Mouse (Mus musculus) layer of hippocampus, adult 9-10 months (tissue): ENCODE measurements at regions not wholly inside any gene's neighbourhood (a gene's known extent, or its start where the extent isn't known, plus 50 kb on each side); places are given as distances from the start of the nearest gene placed in this dataset.
"Not testable (repeated sequence)": the region's sequence is repeated elsewhere in the genome, so short reads cannot be mapped to it uniquely, and the experiment has no call there.

Experiments
- DNase-seq: peaks from one replicate; pipeline ENCODE4 v3.0.0; 2022; ENCODE audit warnings: low spot score

DNA sequence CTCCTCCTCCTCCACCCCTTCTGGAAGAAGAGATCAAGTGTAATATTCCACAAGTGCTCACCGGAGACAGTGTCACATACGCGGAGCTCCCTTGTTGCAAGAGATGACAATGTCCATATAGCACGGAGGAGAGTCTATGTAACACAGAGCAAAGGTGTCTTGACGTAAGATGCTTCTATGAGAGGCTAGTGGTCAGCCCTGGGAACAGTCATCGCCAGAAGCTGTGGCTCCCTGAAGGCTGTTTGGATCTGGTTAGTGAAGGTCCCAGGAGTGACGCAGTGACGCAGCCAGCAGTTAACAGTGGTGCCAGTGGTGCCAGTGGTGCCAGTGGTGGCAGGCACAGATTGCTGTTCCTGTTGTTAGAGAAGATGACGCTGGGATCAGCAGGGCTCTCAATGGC lies 66.9 kb downstream of the Twistnb start:
- DNase-seq: no peak

DNA sequence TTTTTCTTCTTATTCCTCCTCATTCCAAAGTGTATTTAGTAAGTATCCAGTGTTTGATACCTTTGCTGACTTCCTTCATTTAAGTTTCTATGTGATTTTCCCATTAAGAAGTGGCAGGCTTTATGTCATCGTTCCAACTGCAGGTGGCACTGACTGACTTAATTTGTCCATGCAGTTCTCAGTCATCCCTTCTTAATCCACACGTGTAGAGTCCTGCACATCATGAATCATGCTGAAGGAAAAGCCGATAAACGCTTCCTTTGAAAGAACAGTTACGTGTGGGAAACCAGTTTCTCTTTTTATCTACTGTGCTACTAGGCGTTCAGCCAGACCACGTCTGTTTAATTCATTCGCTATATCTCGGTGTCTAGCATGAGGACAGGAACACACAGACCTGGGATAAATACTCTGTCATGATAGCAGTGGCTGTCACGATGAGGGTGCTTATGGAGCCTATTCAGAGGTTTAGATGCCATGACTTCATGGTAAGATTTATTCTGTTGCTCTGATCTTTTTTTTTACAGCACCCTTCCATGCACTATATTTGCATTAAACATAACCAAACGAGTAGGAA lies 68.0 kb downstream of the Twistnb start:
- DNase-seq: peak; percentile 29

DNA sequence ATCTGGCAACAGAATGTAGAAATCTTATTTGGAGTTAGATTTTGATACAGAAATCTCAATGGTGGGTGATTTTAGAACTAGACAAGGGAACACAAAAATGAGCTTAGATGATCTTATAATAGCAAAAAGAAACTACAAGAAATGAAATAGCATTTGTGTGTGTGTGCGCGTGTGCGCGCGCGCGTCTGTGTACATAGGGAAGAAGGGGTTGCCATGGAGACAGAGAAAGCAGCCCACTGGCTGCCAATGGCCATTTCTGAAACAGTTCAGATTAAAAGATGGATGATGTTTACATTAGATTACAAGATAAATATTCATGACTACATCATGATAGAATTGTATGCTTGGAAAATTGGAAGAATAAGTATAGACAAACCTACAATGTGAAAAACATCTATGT lies 112.1 kb downstream of the Twistnb start:
- DNase-seq: no peak

DNA sequence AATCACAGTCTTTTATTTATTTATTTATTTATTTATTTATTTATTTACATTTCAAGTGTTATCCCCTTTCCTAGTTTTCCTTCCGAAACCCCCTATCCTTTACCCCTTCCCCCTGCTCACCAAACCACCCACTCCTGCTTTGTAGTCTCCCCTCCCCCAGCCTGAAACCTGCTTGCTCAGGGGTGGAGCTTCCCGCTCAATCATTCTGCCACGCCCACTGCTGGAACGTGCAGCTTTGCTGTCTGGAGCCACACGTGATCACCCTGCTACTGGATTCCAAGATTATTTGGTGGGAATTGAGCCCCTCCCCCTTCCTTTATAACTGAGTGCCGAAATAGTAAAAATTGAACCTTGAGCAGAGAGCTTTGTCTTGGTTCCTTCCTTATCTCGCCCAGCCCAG lies 122.2 kb downstream of the Twistnb start:
- DNase-seq: not testable (repeated sequence)

DNA sequence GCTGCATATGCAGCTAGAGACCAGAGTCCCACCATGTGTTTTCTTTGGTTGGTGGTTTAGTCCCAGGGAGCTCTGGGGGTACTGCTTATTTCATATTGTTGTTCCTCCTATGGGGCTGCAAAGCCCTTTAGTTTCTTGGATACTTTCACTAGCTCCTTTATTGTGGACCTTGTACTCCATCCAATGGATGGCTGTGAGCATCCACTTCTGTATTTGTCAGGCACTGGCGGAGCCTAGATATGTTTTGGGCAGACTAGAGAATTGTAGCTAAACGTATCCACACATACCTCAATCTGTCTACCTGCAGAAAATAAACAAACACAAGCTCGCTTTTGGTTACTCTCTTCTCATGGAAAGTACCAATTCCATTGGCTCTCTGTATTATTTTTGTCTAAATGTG lies 122.8 kb downstream of the Twistnb start:
- no peak for DNase-seq

DNA sequence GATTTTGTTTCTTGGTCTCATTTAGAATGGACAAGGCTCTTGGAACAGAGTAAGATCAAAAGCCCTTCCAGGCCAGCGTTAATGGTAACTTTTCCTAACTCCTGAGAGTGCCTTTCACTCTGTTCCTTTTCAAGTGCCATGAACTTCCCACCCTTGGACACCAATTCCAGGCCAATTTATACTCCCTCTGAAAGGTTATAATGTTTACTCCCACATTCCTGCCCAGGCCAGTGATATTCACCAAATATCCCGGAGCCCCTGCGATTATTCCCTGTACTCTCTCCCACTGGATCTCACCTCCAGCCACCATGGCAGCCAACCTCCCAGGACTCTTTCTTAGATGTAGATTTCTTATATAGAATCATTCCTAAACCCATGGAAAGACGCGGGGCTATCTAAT lies 123.2 kb downstream of the Twistnb start:
- DNase-seq: no peak

DNA sequence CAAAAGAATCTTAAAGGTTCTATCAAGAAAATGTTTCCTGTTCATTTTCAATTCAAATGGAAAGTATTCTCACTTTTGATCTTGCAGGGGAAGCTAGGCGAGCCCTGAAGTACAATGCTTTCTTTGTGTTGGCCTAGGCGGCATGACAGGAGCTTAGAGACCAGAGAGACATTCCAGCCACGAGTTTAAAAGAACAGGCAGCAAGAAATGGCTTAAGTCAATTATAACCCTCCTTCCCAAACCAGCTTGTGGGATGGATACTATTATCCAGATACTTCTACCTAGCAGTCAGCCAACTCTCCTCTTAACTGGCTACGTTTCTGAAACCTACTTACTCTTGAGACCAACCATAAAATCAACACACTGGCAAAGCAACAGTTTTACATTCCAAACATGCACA lies 124.3 kb downstream of the Twistnb start:
- no peak for DNase-seq

DNA sequence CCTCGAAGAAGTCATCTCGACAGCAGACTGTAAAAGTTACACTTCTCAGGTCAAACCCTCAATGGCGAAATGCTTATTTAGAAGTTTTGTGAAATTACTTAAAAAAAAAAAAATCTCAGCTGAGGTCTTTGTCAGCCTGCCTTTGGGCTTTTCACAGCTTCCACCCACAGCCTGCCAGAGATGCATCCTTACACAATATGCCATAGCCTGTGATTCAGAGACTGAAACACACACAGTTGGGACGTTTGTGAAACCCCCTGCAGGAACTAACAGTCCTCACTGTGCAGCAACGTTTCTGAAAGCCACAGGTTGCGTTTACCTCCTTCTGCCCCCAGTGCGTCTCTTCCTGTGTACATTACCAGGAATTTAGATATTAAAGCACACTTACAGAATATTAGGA lies 131.7 kb downstream of the Twistnb start:
- no peak for DNase-seq

DNA sequence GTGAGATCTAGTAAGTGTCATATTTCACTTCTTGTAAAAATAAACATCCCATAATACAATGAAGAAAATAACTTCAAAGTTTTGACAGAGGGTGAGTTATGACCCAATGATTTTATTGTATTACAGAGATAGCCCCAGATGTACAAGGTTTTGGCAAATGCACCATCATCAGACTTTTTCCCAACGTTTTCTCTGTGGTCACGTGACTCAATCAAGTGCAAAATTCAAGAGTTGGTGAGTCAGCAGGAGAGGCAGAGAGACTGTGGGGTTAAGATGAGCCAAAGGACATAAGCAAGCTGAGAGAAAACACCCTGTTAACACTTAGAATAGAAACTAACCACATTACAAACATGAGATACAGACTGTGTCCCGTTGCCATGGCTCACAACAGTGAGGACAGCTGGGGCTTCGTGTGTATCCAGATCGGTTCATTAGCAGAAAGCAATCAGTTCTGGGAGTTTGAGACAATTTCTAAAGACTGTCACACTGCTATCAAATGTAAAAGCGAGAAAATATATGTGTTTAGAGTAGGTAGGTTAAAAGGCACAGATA lies 148.5 kb downstream of the Twistnb start:
- DNase-seq: peak; percentile 37

DNA sequence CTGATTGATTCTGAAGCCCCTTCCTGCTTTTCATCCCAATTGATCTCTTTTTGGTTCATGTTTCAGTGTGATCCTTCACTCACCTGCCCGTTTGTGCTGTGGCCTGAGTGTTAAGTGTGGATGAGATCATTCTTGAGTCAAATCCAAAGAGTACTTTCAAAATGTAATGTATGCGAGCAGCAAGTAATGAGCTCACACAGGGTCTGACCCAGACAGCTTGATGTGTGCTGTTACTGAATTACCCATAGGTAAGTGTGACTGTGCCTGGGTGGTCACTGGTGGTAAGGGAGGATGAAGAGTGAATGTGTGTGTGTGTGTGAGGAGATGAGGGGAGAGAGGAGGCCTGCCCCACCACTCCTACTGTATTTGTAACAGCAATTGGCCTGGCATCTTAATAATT lies 151.4 kb downstream of the Twistnb start:
- no peak for DNase-seq

DNA sequence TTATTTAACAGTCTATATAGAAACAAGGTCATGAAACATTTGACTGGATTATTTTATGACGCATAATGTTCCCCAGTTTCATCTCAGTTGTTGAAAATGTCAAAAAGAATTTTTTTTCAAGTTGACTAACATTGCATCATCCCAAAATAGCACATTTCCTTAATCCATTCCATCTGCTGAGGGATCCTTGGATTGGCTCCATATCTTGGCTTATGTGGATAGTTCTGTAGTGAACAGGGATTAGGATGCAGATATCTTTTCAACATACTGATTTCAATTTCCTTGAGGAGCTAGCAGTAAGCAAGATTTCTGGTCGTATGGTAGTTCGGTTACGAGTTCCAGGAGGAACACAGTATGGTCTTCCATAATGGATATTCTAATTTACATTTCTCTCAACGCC lies 161.6 kb downstream of the Twistnb start:
- DNase-seq: no peak

DNA sequence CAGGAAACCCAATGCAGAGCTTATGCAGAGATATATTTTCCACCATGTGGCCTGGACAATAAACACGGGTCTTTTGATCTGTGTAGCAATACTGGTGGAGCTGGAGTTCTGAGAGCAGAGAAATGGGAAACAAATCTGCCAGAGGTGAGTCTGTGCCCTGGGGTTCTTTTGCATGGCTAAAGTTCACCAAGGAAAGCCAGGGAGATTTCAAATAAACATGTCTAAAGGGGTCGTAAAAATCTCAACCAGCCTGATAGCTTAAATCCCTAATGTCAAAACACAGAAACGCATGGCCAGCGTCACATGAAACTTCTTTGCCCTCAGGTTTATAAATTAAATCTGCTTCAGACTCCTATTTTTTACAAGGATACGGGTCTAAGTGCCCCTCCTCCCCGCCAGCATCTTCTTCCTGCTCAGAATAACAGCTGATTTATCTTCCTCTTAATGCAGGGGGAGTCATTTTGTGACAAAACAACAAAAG lies 163.0 kb downstream of the Twistnb start:
- DNase-seq: no peak

DNA sequence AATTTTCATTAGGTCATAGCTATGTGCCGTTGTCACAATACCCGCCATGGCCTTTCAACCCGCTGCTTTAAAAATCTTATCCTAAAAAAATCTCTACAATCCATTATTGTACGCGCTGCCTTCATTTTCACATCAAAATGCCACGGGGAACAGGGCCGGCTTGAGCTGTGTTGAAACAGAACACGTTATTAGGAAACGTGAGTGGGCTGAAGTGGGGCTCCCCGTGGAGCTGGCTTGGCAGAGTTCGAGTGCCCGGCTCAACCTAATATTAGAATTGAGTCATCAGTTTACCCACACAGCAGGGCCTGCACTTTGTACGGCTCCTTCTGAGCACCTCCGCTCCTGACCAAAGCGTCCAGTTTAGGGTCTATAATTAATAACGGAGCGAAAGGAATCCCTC lies 163.5 kb downstream of the Twistnb start:
- DNase-seq: peak; percentile 10

DNA sequence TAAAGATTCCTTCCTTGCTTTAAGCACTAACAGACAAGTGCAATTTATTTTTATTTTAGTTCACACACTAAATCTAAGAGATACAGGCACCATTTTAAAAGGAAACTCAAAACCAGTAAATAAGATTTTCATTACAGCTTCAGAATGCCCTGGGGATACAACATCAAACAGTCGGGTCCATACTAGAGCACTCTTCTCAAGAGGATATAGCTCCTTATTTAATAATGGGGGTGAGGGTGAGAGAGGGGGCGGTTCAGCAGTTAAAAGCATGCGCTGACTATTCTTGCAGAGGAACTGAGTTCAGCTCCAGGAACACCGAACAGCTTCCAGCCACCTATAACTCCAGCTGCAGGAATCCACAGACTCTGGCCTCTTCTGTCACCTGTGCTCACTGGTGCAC lies 164.2 kb downstream of the Twistnb start:
- no peak for DNase-seq

DNA sequence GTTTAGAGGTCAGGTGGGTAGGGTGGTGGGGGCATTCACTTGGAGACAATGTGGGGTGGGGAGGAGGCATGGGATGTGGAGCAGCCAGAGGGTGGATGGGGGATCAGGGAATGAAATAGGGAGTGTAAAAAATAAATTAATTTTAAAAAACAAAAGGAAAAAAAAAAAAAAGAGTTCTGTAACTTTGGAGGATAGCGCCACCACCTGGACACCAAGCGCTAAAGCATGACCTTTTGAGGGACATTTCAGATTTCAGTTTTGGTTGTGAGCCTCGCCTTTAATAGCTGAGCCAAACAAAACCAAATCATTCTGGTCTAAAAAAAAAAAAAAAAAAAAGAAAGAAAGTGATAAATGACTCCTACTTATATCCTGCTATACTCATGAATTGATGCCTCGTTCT lies 176.0 kb downstream of the Twistnb start:
- DNase-seq: no peak

DNA sequence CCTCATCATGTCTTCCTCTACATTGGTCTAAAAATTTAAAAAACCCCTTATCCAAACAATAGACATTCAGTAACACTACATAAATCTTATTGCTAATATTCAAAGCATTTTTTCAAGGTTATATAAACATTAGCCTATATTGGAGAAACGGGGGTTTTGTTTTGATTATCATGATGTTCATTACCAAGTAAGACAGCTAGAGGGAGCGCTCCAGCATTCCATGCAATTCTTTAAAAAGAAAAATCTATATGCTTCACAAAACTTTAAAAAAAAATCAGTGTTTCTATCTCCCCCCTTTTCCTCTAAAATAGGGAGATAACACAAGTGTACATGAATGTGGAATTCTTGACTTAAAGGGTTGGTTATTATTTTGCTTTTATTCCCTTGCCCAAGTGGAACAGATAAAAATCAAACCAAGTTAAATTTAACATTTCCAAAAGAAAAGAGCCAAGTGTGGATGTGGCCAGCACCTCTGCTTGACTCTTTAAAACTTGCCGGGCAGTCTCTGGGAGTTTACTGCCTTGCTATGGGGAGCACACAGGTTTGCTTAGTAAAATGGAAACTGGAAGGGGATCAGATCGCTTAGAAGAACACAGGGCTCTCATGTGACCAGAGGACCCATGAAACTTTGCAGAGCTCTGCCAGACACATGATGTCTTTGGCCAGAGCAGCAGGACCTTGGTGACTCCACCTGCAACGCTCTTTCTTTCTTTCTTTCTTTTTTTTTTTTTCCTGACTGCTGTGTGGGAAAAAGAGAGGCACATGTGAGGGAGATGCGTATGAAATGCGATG lies 178.6 kb downstream of the Twistnb start:
- DNase-seq: no peak

DNA sequence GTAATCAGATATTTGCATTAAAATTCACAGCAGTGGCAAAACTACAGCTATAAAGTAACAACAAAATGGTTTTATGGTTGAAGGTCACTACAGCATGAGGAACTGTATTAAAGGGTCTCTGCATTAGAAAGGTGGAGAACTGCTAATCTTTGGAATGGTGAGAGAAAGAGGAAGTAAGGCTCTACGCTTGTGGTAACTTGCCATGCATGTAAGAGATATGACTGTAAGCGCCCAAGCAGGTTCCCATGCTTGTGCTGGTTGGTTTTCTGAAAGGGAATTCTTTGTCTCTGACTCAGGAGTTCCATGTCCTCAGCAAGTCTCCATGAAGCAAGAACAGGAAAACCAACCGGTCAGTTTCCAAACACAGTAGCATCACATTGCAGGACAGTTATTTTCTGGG lies 182.9 kb downstream of the Twistnb start:
- DNase-seq: no peak

DNA sequence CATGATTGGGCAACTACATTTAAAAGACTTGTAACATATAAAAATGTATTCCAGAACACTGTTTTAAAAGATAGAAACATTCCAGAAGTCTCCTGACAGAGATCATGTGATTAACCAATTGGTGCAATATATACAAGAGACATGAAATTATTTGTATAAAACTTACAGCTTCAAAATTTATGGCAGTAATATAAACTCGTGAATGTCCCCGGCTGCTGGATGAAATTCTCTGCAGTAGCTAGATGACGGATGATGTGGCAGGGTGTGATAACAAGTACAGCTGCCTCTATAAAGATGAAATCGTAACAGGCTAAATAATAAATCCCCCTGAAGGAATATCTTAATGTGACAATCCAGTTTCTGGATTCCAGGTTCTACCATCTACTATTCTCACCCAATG lies 191.0 kb downstream of the Twistnb start:
- no peak for DNase-seq

DNA sequence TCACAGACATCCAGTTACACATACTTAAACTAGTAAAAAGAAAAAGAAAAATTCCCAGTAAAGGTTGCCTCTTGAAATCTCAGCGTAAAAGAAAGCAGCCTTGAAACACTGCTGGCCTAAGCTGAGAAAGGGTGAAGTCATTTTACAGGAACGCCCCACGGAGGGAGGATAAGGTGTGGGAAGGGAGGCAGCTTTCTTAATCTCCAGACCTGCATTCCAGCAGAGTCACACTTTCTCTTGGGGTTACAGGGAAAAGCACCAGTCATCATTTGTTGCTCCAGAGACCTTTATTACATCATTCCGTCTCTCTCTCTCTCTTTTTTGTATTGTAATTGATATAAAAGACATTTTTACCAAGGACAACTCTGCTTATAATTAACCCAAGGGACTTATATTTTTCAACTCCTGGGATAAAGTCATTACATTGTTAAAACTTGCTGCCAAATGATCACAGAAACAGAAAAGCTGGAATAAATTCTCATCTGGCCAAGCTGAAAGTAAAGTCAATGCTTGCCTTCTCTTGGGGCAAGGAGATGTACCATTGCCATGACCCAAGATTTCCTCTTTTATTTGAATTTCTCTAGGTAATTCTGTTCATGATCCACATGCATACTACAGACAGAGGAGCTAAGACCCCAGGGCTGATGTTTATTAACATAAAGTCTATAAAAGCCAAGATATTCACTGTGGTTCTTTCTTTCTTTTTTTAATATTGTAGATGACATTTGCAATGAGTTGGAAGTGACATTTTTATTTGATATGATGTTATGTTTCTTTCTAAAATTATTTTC lies 196.9 kb downstream of the Twistnb start:
- DNase-seq: no peak

DNA sequence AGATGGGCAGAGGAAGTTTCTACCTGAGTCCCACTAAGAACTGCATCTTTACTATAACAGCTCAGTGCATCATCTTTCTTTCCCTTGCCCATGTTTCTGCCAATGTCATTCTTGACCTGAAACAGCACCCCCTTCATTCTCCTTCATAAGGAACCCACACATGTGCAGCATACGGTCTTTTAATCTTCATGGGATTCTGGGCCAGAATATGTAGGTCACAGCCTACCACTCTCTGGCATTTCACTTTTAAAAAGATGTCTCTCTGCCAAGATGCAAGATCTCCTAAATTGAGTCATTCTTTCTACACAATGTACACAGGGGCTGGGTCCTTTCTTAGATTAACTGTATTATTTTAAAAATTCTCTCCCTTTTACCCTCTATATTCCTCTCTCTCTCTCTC lies 223.2 kb downstream of the Twistnb start:
- DNase-seq: no peak

DNA sequence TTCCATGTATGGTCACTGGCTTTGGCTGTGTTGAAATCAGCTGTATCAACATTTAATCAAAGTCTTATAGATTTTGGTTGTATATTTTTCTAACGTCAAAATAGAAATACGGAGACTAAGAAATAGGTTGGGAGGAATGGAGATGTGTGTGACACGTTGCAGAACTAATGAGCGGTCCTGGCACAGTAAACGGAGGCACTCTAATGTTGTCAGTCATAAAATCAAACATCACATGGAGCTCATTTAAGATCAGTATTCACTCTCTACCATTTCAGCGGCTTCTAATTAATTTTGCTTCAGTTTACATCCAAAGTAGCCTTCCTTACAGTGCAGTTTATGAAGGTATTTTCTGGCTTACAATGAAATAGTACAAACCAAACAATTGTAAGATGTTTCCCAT lies 246.1 kb downstream of the Twistnb start:
- DNase-seq: no peak

DNA sequence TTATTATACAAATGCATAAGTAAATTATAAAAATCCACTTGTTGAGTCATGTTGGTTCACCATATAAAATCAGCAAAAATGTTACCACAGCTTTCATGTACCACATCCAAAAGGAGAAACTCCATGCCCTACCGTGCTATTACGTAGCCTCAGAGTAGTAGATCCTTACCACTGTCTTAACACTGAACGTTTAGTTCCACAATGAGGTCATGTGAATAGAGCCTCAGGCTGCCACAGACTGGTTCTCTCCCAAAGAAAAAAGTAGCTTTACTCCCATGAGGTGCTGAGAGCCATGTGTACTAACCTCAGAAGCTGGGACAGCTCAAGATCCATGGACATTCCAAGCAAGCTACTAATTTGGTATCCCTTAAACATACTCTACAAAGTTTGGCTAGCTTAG lies 235.4 kb upstream of the Ferd3l start:
- DNase-seq: no peak

DNA sequence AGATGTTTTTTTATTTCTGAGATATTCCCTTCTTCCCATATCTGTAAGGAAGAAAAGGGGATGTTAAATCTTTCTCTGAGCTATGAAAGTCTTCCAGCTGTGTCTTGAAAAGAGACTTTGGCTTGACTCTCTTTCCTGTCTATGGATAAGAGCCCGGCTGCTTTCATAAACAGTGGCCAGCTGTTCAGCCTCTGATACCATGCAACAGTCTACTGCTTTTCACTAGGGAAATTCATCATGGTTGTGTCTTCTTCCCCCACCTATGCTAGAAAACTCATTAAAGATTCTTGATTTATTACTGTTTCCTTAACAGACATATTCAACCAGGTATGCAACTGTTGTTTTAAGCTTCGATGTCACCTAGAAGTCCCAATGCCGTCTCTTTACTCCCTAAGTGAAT lies 213.8 kb upstream of the Ferd3l start:
- DNase-seq: no peak
